Mouse (Mus musculus): ENCODE measurements around the gene Ift27. TPM values are rescaled to one million over a fixed set of nuclear protein-coding genes. Genes with fewer than 3 reads are reported as not detected.

The Ift27 gene
- total RNA-seq, 2 experiments from 2014 or later, result 35.4 to 42.3 TPM

- intact Hi-C loops (cut with DNase I), result loop anchor here (5.0 kb wide), 4 partner anchors 52 to 137 kb away; partner anchors contain the start of gene Ift27
- peak in 1 of 2 experiments; percentile 29 for DNase-seq (ENCODE audit: low spot score in 2 of 2)
Observed at GRCm38 (mm10) chr15:78119248-78119647, 54.7 kb downstream of the Ift27 start.

DNA sequence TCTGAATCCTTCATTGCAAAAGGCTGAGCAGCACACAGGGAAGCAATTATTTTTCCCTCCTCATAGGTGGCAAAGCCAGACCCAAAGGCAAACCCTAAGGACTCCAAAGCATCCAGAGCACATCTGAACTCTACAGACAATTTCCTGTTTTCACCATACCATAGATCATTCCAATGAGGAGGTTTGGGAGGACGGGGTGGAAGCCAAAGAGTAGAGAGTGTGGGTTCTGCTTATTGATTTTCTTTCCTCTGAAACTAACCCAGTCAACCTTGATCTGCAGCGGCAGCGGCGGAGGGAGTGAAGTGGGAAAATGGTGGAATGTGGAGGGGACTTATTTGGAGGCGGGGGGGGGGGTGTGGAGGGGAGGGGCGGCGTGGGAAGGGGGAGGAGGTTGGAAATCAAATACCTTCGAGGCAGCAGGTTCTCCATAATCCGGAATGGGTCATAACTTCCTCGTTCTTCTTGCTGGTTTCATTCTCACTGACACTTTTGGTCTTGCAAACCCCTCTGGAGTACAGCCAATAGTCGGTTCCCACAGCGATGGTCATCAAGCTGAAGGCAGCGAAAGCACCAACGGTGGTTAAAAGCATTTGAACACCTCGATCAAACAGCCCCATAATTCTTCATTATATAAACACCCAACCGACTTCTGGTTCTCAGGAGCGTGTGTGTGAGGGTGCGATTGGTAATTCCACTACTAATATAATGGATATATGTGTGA is 55.5 kb downstream of the Ift27 start:
- intact Hi-C loops (cut with DNase I), result loop anchor here (5.0 kb wide), 4 partner anchors 51 to 136 kb away; partner anchors contain the start of gene Ift27
- DNase-seq (ENCODE audit: low spot score in 2 of 2), result no peak

- DNase-seq (ENCODE audit: low spot score in 2 of 2), result no peak
- intact Hi-C loops (cut with DNase I), result loop anchor here (5.0 kb wide), 4 partner anchors 50 to 135 kb away; partner anchors contain the start of gene Ift27
Observed at GRCm38 (mm10) chr15:78117731-78118130, 56.2 kb downstream of the Ift27 start.

- intact Hi-C loops (cut with DNase I), result loop anchor here (5.0 kb wide), 4 partner anchors 50 to 135 kb away; partner anchors contain the start of gene Ift27
- no peak for DNase-seq (ENCODE audit: low spot score in 2 of 2)
Observed at GRCm38 (mm10) chr15:78116936-78117335, 57.0 kb downstream of the Ift27 start.

- intact Hi-C loops (cut with DNase I), result loop anchor here (5.0 kb wide), 4 partner anchors 49 to 134 kb away; partner anchors contain the start of gene Ift27
- DNase-seq (ENCODE audit: low spot score in 2 of 2), result no peak
Observed at GRCm38 (mm10) chr15:78116244-78116643, 57.7 kb downstream of the Ift27 start.

Other genes starting within 250 kb of the Ift27 start
- 100 to 1,000 TPM; 121 to 124 TPM for gene Txn2, start 245.1 kb downstream of the Ift27 start, total RNA-seq (2021)
- 10 to 100 TPM; 13.2 to 13.7 TPM for gene Foxred2, start 217.4 kb downstream of the Ift27 start, total RNA-seq (2021)
- 100 to 1,000 TPM; 101 to 117 TPM for gene Eif3d, start 203.3 kb downstream of the Ift27 start, total RNA-seq (2021)
- gene Cacng2, start 54.1 kb downstream of the Ift27 start, total RNA-seq (2021), result 10 to 100 TPM; 60.5 to 68.7 TPM
- gene Pvalb, start 32.3 kb upstream of the Ift27 start, total RNA-seq (2021), result 10 to 100 TPM; 39.1 to 46.5 TPM
- 1 to 10 TPM; 1.2 to 1.3 TPM for gene Ncf4, start 70.7 kb upstream of the Ift27 start, total RNA-seq (2021)
- under 1 TPM; 0.64 to 0.72 TPM for gene Csf2rb2, start 131.6 kb upstream of the Ift27 start, total RNA-seq (2021)
- 1 to 10 TPM; 1.5 to 1.7 TPM for gene Csf2rb, start 151.6 kb upstream of the Ift27 start, total RNA-seq (2021)
- not detected for gene Tex33, start 221.8 kb upstream of the Ift27 start, total RNA-seq (2021)
- 10 to 100 TPM; 30.8 to 39.2 TPM for gene Tst, start 231.8 kb upstream of the Ift27 start, total RNA-seq (2021)
- 10 to 100 TPM; 39.0 to 47.2 TPM for gene Mpst, start 232.3 kb upstream of the Ift27 start, total RNA-seq (2021)